Mouse (Mus musculus): ENCODE data around the gene Alx3.

- TF ChIP-seq CTCF (IDR thresholded peaks at IDR 0.05; ENCODE audit: low read depth, low read length) (no peak), POLR2A (IDR thresholded peaks at IDR 0.05; ENCODE audit: borderline replicate concordance, low read depth, low read length) (no peak)
These were observed 23.0 kb downstream of the Alx3 start for GRCm38 (mm10) chr3:107617800-107618199.
